Mouse (Mus musculus) kidney, postnatal 14 days (tissue): ENCODE measurements around the gene Map4k4.

Experiments used
- DNase-seq: peaks from one replicate; pipeline ENCODE4 v3.0.0; 2022; ENCODE audit warnings: mixed read lengths

Map4k4 gene

GRCm38 (mm10) chr1:40055051-40055450, 154.3 kb downstream of the Map4k4 start:
- DNase-seq = no peak

- DNase-seq = no peak
Measured at GRCm38 (mm10) chr1:40055963-40056362, 155.2 kb downstream of the Map4k4 start.

DNA sequence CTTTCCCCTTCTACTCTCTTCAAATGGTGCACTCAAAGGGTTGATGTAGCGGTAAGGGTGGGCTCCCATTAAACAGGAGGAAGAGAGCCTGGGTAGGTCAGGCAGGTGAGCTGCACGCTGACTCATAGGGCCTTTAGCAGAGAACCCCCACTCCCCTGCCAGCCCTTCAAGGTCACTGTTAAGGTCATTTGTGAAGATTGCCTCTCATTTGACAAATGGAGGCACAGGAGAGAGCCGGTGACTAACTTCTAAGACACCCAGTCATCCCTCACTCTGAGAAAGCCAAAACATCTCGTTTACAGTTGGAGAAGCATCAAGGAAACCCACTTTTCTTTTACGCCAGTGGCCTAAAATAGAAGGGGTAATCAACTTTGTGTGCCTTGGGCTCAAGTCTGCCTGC, 156.6 kb downstream of the Map4k4 start:
- DNase-seq = no peak

GRCm38 (mm10) chr1:40058013-40058412, 157.3 kb downstream of the Map4k4 start:
- no peak for DNase-seq

DNA sequence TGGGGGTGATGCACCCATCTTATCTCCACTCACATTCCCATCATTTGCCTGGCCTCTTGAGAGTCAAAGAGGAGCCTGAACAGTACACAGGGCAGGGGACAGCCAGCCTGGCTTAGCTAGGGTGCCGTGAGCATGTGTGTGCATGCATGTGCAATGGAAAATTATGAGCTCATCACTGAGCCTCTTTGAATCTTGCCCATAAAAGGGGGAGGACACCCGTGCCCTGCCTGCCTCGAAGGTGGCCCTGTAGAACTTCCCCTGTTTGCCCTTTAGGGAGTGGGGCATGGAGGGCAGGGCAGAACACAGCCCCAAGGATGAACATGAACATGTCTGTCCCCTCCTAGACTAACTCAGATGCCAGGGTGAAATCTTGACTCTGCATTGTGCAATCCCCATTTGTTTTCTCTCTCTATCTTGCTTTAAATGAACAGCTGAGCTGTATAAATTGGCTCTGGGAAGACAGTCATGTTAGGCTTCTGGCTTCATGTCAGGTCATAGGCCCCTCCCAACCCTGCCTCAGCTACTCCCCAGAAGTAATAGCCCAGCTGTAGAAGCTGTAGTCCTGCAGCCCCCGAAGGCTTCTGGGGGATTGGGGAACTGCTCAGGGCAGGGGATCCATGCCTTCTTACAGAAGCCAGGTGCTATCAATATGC, 158.5 kb downstream of the Map4k4 start:
- DNase-seq = no peak

DNA sequence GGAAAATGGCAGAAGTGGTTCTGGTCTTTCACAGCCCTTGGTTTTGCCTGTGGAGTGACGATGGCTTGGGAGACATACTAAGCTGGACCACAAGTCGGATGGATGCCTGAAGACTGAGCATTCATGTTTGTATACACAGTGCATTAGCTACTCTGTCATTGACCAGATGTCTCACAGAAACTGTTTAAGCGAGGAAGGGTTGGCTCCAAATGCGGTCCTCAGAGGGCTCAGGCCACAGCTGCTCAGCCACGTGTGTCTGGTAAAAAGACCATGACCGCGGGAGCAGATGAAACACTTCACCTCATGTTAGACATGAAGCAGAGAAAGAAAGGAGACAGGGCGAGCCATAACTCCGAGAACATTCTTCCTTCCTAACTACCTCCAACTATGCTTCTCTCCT, 160.6 kb downstream of the Map4k4 start:
- DNase-seq = no peak

GRCm38 (mm10) chr1:40063409-40063808, 162.7 kb downstream of the Map4k4 start:
- no peak for DNase-seq

DNA sequence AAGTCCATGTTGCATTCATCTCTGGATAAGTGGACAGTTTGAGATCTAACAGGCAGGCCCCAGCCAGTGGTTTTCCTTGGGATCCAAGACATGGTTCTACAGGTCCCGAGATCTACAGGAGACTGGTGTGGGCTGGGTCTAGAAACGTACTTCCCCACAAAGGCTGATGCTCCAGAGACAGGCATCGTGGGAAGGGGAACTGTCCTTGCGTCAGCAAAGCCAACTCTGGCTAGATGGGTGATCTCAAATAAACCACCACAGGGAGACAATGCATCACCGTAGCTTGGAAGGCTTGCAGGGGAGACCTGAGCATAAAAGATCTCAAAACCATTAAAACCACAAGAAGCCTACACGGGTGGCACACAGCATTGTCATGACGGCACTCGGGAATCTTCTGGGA, 163.8 kb downstream of the Map4k4 start:
- no peak for DNase-seq

GRCm38 (mm10) chr1:40072558-40072957, 171.8 kb downstream of the Map4k4 start:
- no peak for DNase-seq

- DNase-seq = no peak
Measured at GRCm38 (mm10) chr1:40073779-40074178, 173.1 kb downstream of the Map4k4 start, which contains the start of gene Il1r2. TSS of gene Il1r2 (plus strand) at chr1:40074079.
